Mouse (Mus musculus): ENCODE results near the gene Zfp119b. TPM values are rescaled to one million over a fixed set of nuclear protein-coding genes. Genes with fewer than 3 reads are reported as not detected.

The Zfp119b gene
- polyA plus RNA-seq, 1 experiment from 2014 or later, result 7.1 TPM

DNA sequence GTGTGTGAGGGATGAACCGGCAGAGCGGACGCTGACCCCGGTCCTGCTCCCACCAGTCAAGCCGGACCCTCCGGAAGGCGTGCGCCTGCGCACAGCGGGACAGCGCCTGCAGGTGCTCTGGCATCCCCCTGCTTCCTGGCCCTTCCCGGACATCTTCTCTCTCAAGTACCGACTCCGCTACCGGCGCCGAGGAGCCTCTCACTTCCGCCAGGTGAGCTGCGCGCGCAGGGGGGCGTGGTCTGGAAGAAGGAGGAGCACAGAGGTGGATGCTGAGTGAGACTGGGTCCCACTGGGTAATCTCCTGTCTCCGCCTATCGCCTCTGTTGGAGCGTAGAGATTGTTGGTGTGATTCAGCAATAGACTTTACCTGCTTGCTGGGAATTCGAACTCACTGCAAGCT is 6.8 kb upstream of the Zfp119b start:
- no peak overlapping the region for H3K27ac ChIP-seq (replicated peaks; ENCODE audit: low read depth, low read length)
- no peaks in the 10 kb centered on the region; the same call in 1 of the 2 replicates for H3K36me3 ChIP-seq (ENCODE audit: control insufficient read depth, insufficient read depth, low read length)
- ATAC-seq (ENCODE audit: insufficient number of reproducible peaks, low FRiP score, low TSS enrichment, low read depth) (peak; percentile 23), DNase-seq (ENCODE audit: low spot score) (peak; percentile 84)
- H3K4me3 ChIP-seq (ENCODE audit: low read depth, low read length), result peak overlapping the region; percentile 35
- WGBS, result under 1% methylated on average over 26 of the region's 26 CpGs
- peak overlapping the region; percentile 54 for H3K4me2 ChIP-seq (ENCODE audit: low read depth, severe bottlenecking)
- H3K9ac ChIP-seq (ENCODE audit: low read length), result peak overlapping the region; percentile 38; the same call in 1 of the 2 replicates
- H3K9me3 ChIP-seq (ENCODE audit: control insufficient read depth, low read length), result no peaks in the 10 kb centered on the region
- H3K27me3 ChIP-seq (ENCODE audit: control insufficient read depth, insufficient read depth, low read length), result 0 out of 2 replicates have a peak, but pooled peaks cover 3% of the 10 kb centered on the region
- H3K4me1 ChIP-seq (ENCODE audit: control insufficient read depth, insufficient read depth, low read length), result no peaks in the 10 kb centered on the region

DNA sequence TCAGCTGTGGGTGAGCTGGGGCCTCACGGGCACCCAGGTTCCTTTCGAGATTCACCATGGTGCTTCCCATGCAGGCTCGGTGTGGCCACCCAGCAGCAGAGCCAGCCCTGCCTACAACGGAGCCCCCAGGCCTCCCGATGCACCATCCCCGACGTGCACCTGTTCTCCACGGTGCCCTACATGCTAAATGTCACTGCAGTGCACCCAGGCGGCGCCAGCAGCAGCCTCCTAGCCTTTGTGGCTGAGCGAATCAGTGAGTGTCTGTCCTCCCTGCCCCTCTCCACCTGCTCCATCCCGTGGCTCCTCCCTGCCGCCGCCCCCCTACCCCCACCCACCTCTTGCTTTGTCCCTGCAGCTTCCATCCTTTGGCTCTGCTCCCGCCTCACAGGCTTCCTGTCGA is 4.9 kb upstream of the Zfp119b start:
- DNase-seq (ENCODE audit: low spot score) (no peak), ATAC-seq (ENCODE audit: insufficient number of reproducible peaks, low FRiP score, low TSS enrichment, low read depth) (no peak)
- Histone ChIP-seq H3K27ac (replicated peaks; ENCODE audit: low read depth, low read length) (no peak overlapping the region), H3K36me3 (ENCODE audit: control insufficient read depth, insufficient read depth, low read length) (no peaks in the 10 kb centered on the region), H3K9ac (ENCODE audit: low read length) (no peak overlapping the region), H3K27me3 (ENCODE audit: control insufficient read depth, insufficient read depth, low read length) (0 out of 2 replicates have a peak, but pooled peaks cover 3% of the 10 kb centered on the region), H3K4me3 (ENCODE audit: low read depth, low read length) (no peak overlapping the region), H3K4me2 (ENCODE audit: low read depth, severe bottlenecking) (no peak overlapping the region), H3K9me3 (ENCODE audit: control insufficient read depth, low read length) (no peaks in the 10 kb centered on the region), H3K4me1 (ENCODE audit: control insufficient read depth, insufficient read depth, low read length) (no peaks in the 10 kb centered on the region)
- 37% methylated on average over 16 of the region's 16 CpGs for WGBS

DNA sequence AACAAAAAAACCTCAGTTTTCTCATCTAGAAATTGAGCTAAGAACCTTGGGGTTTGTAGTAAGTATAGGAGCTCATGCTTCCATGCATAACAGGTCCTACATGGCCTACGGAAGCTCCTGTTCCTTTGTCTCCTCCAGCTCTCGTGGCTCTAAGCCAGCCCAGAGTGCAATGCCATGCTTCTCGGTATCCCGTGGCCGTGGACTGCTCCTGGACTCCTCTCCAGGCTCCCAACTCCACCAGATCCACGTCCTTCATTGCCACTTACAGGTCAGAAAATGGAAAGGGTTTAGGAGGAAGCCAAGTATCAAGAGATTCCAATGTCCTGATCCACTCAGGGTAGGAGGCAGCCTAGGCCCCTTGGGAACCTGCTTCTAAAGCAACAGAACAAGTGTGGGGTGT is 4.5 kb upstream of the Zfp119b start:
- ATAC-seq (ENCODE audit: insufficient number of reproducible peaks, low FRiP score, low TSS enrichment, low read depth), result no peak

GRCm38 (mm10) chr17:55952447-55953027 is 3.2 kb upstream of the Zfp119b start, which contains the start of gene Ebi3:
Gene Ebi3, plus strand, starts transcription at chr17:55952640.
- WGBS, result 73% methylated on average over 6 of the region's 6 CpGs

More for the DNA sequence above, 4.5 kb upstream of the Zfp119b start:
- Histone ChIP-seq H3K9ac (ENCODE audit: low read length) (no peak overlapping the region), H3K9me3 (ENCODE audit: control insufficient read depth, low read length) (no peaks in the 10 kb centered on the region), H3K36me3 (ENCODE audit: control insufficient read depth, insufficient read depth, low read length) (no peaks in the 10 kb centered on the region), H3K4me3 (ENCODE audit: low read depth, low read length) (no peak overlapping the region), H3K27me3 (ENCODE audit: control insufficient read depth, insufficient read depth, low read length) (0 out of 2 replicates have a peak, but pooled peaks cover 3% of the 10 kb centered on the region), H3K27ac (replicated peaks; ENCODE audit: low read depth, low read length) (no peak overlapping the region), H3K4me1 (ENCODE audit: control insufficient read depth, insufficient read depth, low read length) (no peaks in the 10 kb centered on the region), H3K4me2 (ENCODE audit: low read depth, severe bottlenecking) (no peak overlapping the region)
- no peak for DNase-seq (ENCODE audit: low spot score)
- 76% methylated on average over 6 of the region's 6 CpGs for WGBS

GRCm38 (mm10) chr17:55952041-55952440 is 2.7 kb upstream of the Zfp119b start:
- no peak for ATAC-seq (ENCODE audit: insufficient number of reproducible peaks, low FRiP score, low TSS enrichment, low read depth)
- Histone ChIP-seq H3K9ac (ENCODE audit: low read length) (no peak overlapping the region), H3K4me2 (ENCODE audit: low read depth, severe bottlenecking) (no peak overlapping the region), H3K27me3 (ENCODE audit: control insufficient read depth, insufficient read depth, low read length) (0 out of 2 replicates have a peak, but pooled peaks cover 3% of the 10 kb centered on the region), H3K4me1 (ENCODE audit: control insufficient read depth, insufficient read depth, low read length) (no peaks in the 10 kb centered on the region), H3K36me3 (ENCODE audit: control insufficient read depth, insufficient read depth, low read length) (no peaks in the 10 kb centered on the region), H3K9me3 (ENCODE audit: control insufficient read depth, low read length) (no peaks in the 10 kb centered on the region), H3K27ac (replicated peaks; ENCODE audit: low read depth, low read length) (no peak overlapping the region), H3K4me3 (ENCODE audit: low read depth, low read length) (no peak overlapping the region)
- DNase-seq (ENCODE audit: low spot score), result no peak

More at GRCm38 (mm10) chr17:55952447-55953027, 3.2 kb upstream of the Zfp119b start, which contains the start of gene Ebi3:
- no peak within 1 kb of the TSS for H3K4me2 ChIP-seq (ENCODE audit: low read depth, severe bottlenecking)
- no peak for ATAC-seq (ENCODE audit: insufficient number of reproducible peaks, low FRiP score, low TSS enrichment, low read depth)
- no peaks in the 10 kb centered on the region for H3K4me1 ChIP-seq (ENCODE audit: control insufficient read depth, insufficient read depth, low read length)
- no peak for DNase-seq (ENCODE audit: low spot score)
- H3K27me3 ChIP-seq (ENCODE audit: control insufficient read depth, insufficient read depth, low read length), result 0 out of 2 replicates have a peak, but pooled peaks cover 3% of the 10 kb centered on the region
- no peak within 1 kb of the TSS for H3K27ac ChIP-seq (replicated peaks; ENCODE audit: low read depth, low read length)
- no peaks in the 10 kb centered on the region for H3K36me3 ChIP-seq (ENCODE audit: control insufficient read depth, insufficient read depth, low read length)
- no peak within 1 kb of the TSS for H3K9ac ChIP-seq (ENCODE audit: low read length)
- H3K4me3 ChIP-seq (ENCODE audit: low read depth, low read length), result no peak within 1 kb of the TSS
- no peaks in the 10 kb centered on the region for H3K9me3 ChIP-seq (ENCODE audit: control insufficient read depth, low read length)

DNA sequence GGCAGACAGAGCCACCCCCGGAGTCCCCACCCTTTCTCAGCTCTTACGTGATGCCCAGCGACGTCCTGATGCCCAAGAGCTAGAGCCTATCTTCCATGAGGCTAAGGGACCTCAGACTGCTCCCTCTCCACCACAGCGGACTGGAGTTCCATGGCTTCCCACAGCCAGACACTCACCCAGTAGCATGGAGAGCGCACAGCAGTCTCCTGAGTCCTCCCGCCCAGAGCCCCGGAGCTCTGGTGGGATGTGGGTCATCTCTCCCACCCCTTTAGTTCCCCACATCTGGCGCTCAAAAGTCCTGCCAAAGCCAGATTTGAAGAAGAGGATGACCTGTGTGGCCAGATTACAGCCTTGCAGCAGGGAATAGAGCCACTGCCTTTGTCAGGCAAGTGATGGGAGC is 1.3 kb upstream of the Zfp119b start:
- Histone ChIP-seq H3K27me3 (ENCODE audit: control insufficient read depth, insufficient read depth, low read length) (0 out of 2 replicates have a peak, but pooled peaks cover 3% of the 10 kb centered on the region), H3K36me3 (ENCODE audit: control insufficient read depth, insufficient read depth, low read length) (no peaks in the 10 kb centered on the region), H3K9me3 (ENCODE audit: control insufficient read depth, low read length) (no peaks in the 10 kb centered on the region), H3K4me1 (ENCODE audit: control insufficient read depth, insufficient read depth, low read length) (no peaks in the 10 kb centered on the region), H3K4me3 (ENCODE audit: low read depth, low read length) (no peak overlapping the region), H3K4me2 (ENCODE audit: low read depth, severe bottlenecking) (no peak overlapping the region), H3K9ac (ENCODE audit: low read length) (no peak overlapping the region), H3K27ac (replicated peaks; ENCODE audit: low read depth, low read length) (no peak overlapping the region)
- DNase-seq (ENCODE audit: low spot score) (no peak), ATAC-seq (ENCODE audit: insufficient number of reproducible peaks, low FRiP score, low TSS enrichment, low read depth) (no peak)
- WGBS, result 80% methylated on average over 9 of the region's 9 CpGs

DNA sequence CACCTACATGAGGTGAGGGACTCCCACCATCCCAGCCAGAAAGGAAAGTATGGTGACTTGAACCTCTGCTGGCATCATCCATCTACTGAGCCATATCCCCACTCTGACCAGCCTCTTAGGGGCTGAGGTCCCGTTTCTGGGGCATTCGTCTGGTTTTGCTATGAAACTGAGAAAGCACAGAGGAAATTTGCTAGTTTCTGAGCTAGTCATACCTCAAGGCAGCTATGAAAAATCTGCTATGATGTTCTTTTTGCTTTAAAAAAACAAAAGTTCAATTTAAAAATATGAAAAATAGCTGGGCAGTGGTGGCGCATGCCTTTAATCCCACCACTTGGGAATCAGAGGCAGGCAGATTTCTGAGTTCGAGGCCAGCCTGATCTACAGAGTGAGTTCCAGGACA is 653 bp downstream of the Zfp119b start:
- no peak overlapping the region for H3K9ac ChIP-seq (ENCODE audit: low read length)
- 90% methylated on average over 4 of the region's 4 CpGs for WGBS
- no peak overlapping the region for H3K4me3 ChIP-seq (ENCODE audit: low read depth, low read length)
- no peak overlapping the region for H3K27ac ChIP-seq (replicated peaks; ENCODE audit: low read depth, low read length)
- no peak overlapping the region for H3K4me2 ChIP-seq (ENCODE audit: low read depth, severe bottlenecking)
- H3K4me1 ChIP-seq (ENCODE audit: control insufficient read depth, insufficient read depth, low read length), result no peaks in the 10 kb centered on the region
- H3K36me3 ChIP-seq (ENCODE audit: control insufficient read depth, insufficient read depth, low read length), result no peaks in the 10 kb centered on the region
- no peaks in the 10 kb centered on the region for H3K9me3 ChIP-seq (ENCODE audit: control insufficient read depth, low read length)
- no peaks in the 10 kb centered on the region for H3K27me3 ChIP-seq (ENCODE audit: control insufficient read depth, insufficient read depth, low read length)
- no peak for ATAC-seq (ENCODE audit: insufficient number of reproducible peaks, low FRiP score, low TSS enrichment, low read depth)
- DNase-seq (ENCODE audit: low spot score), result no peak

- WGBS, result 26% methylated on average over 5 of the region's 5 CpGs
These were observed 3.6 kb downstream of the Zfp119b start for GRCm38 (mm10) chr17:55945696-55946095.

More at GRCm38 (mm10) chr17:55945696-55946095, 3.6 kb downstream of the Zfp119b start:
- ATAC-seq (ENCODE audit: insufficient number of reproducible peaks, low FRiP score, low TSS enrichment, low read depth) (no peak), DNase-seq (ENCODE audit: low spot score) (no peak)
- Histone ChIP-seq H3K27ac (replicated peaks; ENCODE audit: low read depth, low read length) (no peak overlapping the region), H3K4me3 (ENCODE audit: low read depth, low read length) (peak overlapping the region; percentile 39), H3K4me1 (ENCODE audit: control insufficient read depth, insufficient read depth, low read length) (no peaks in the 10 kb centered on the region), H3K27me3 (ENCODE audit: control insufficient read depth, insufficient read depth, low read length) (no peaks in the 10 kb centered on the region), H3K9me3 (ENCODE audit: control insufficient read depth, low read length) (no peaks in the 10 kb centered on the region), H3K9ac (ENCODE audit: low read length) (peak overlapping the region; percentile 60), H3K4me2 (ENCODE audit: low read depth, severe bottlenecking) (peak overlapping the region; percentile 83), H3K36me3 (ENCODE audit: control insufficient read depth, insufficient read depth, low read length) (no peaks in the 10 kb centered on the region)

Data from limb, embryonic 11.5 days (tissue).